Mouse (Mus musculus) left cerebral cortex, postnatal 14 days (tissue): ENCODE results near the gene Ttc32. TPM values are rescaled to one million over a fixed set of nuclear protein-coding genes. Genes with fewer than 3 reads are reported as not detected.

Experiments used
- total RNA-seq, 2 experiments: library from RNA; stranded (reverse); gene quantifications; 2 replicates each; pipeline ENCODE4 v1.2.3; 2021

Ttc32 gene
- total RNA-seq, 2 experiments from 2014 or later = 3.1 to 4.3 TPM

Other genes with a start within 250 kb of the Ttc32 start
- 100 to 1,000 TPM; 179 to 188 TPM for gene Laptm4a, start 108.3 kb upstream of the Ttc32 start, total RNA-seq
- under 1 TPM; 0.17 to 0.22 TPM for gene Matn3, start 82.1 kb upstream of the Ttc32 start, total RNA-seq
- 10 to 100 TPM; 41.3 to 43.9 TPM for gene Wdr35, start 56.1 kb upstream of the Ttc32 start, total RNA-seq